Mouse (Mus musculus): ENCODE results near the gene Itgb5.

DNA sequence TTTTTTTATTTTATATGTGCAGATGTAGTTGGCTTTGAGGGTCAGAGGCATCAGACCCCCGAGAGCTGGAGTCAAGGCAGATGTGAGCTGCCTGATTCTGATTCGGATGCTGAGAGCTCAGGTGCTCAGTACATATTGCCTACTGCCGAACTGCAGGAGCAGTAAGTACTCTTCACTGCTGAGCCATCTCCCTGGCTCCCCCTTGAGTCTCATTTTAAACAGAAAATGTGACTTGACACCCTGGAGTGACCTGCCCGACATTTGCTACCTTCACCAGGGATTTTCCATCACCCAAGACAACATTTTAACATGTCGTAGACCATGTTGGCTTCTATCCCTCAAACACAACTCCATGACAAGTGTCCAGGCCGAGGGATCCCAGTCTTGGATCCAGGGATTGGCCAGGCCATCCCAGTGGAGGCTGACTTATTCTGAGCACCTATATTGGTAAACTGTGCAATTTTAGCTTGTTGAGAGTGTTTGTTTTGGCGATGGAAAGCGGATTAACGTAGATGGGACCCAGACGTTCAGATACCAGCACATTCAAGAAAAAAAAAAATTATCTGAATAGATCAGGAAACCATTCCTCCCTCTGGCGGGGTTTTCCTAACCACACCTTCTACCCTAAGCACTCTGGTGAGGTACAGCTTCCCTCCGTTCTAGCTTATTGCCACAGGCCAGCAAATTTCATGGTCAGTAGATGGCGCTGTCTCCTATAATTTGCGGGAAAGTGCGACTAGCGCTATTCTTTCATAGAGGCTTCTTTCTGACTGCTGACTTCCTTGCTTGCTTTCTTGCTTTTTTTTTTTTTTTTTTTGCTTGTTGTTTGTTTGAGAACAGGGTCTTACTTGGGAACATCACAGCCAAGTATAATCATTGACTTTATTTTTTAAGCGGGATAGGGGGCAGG, 8.9 kb upstream of the Itgb5 start:
- no peak for TF ChIP-seq GATA1 (IDR thresholded peaks at IDR 0.05; ENCODE audit: low read length)
- TF ChIP-seq TAL1 (IDR thresholded peaks at IDR 0.05; ENCODE audit: low read length), result no peak

Data from erythroblast, embryonic 14.5 days (primary cell).